Mouse (Mus musculus): ENCODE data around the gene Wdr76.
"Not testable (repeated sequence)": the region's sequence is repeated elsewhere in the genome, so short reads cannot be mapped to it uniquely, and the experiment has no call there.

Wdr76 gene

DNA sequence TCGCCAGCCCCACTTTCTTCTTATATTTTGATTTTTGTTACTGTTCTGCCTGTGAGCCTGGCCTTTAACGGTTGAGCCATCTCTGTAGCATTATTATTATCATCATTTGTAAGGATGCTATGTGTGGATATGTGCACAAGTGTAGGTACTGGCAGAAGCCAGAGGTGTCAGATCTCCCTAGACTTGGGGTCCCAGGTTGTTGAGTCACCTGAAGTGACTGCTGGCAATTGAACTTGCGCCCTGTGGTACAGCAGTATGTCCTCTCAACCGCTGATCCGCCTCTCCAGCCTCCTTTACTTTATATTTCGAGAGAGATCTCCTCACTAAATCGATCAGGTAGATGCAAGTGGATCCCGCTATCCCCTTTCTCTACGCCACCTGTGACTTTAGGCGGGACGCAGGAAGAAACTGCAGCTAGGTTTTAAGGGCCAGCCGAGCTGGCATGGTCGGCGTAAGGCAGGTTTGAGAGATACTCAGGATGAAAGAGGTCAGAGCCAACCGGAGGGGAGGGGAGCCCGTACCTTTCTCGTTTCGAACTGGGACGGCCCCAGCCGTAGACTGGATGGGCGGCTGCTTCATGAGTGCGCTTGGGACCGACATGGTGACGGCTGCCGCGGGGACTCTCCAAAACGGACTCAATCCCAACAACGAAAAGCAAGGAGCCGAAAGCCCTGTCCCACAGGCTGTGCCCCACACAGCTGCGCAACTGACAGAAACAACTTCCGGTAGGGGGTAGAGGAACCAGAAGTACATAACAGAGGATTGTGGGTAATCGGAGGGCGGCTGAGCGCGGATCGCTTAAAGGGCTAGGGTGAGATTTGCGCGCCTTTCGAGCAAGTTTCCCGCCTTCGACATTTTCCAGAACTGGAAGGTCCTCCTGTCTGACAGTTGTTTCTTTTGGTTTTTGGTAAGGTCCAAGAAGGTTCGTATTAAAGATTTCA is at the start of gene Wdr76, which contains the start of gene Mfap1a:
Gene Wdr76, plus strand, starts transcription at position 782 of the 941 bp plus-strand sequence.
Gene Mfap1a, minus strand, starts transcription at position 724 of the 941 bp plus-strand sequence.
- peak; percentile 80 to 84 for DNase-seq

DNA sequence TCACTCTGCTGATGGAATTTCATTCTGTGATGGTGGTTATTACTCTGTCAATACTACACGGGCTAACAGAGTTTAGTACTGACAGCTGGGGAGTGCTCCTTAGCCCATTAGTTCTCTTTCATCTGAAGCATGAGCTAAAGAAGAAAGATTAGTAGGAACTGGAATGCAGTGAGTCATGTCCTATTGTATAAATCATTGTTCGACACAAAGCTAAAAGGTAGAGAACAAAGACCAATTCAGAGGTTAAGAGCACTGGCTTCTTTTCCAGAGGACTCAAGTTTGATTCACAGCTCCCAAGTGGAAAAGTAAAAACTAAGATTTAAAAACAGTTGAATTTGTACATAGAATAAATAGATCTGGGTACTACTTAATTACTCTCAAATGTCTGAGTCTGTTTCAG is 46.5 kb upstream of the Wdr76 start:
- no peak for DNase-seq

DNA sequence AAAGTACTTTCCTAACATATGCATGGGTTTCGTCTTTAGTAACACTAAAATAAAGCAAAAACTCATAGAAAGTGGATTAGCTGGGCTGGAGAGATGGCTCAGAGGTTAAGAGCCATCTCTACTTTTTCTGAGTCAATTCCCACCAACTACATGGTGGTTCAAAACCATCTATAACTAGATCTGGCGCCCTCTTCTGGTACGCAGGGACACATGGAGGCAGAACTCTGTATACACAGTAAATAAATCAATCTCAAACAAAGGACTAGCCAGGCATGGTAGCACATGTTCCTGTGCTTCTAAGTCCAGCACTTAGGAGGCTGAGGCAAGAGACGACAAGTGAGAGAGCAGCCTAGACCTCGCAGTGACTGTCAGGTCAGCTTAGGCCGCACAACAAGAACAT is 37.5 kb upstream of the Wdr76 start:
- not testable (repeated sequence) for DNase-seq

DNA sequence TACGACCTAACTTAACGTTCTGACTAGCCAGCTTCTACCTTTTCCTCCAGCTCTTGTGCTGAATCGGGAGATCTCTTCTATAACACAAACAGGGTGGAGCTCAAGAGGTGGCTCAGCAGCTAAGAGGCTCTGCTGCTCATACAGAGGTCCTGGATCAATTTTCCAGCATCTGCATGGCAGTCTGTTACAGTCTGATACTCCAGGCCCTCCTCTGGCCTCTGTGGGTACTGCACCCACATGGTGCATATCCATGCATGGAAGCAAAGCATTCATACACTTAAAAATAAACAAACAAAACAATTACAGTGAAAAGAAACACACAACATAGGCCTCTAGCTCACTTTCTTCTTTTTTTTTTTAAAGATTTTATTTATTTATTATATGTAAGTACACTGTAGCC is 33.7 kb upstream of the Wdr76 start:
- DNase-seq, result not testable (repeated sequence)

DNA sequence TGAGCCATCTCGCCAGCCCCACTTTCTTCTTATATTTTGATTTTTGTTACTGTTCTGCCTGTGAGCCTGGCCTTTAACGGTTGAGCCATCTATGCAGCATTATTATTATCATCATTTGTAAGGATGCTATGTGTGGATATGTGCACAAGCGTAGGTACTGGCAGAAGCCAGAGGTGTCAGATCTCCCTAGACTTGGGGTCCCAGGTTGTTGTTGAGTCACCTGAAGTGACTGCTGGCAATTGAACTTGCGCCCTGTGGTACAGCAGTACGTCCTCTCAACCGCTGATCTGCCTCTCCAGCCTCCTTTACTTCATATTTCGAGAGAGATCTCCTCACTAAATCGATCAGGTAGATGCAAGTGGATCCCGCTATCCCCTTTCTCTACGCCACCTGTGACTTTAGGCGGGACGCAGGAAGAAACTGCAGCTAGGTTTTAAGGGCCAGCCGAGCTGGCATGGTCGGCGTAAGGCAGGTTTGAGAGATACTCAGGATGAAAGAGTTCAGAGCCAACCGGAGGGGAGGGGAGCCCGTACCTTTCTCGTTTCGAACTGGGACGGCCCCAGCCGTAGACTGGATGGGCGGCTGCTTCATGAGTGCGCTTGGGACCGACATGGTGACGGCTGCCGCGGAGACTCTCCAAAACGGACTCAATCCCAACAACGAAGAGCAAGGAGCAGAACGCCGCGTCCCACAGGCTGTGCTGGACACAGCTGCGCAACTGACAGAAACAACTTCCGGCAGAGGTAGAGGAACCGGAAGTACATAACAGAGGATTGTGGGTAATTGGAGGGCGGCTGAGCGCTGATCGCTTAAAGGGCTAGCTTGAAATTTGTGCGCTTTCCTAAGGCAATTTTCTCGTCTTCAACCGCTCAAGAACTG is 33.0 kb upstream of the Wdr76 start, which contains the start of gene Mfap1b:
Gene Mfap1b, minus strand, starts transcription at position 767 of the 879 bp plus-strand sequence.
- DNase-seq, result peak; percentile 80 to 83

DNA sequence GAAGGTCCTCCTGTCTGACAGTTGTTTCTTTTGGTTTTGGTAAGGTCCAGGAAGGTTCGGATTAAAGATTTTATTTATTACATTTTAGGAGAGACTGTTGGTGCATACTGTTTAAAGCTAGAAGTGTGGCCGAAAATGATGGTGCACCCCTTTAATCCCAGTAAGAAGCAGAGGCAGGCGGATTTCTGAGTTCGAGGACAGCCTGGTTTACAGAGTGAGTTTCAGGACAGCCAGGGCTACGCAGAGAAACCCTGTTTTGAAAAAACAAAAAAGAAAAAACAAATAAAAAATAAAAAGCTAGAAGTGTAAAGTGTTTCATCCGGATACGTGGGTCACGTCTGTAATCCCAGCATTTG is 32.4 kb upstream of the Wdr76 start:
- DNase-seq, result peak in 1 of 2 experiments; percentile 15

DNA sequence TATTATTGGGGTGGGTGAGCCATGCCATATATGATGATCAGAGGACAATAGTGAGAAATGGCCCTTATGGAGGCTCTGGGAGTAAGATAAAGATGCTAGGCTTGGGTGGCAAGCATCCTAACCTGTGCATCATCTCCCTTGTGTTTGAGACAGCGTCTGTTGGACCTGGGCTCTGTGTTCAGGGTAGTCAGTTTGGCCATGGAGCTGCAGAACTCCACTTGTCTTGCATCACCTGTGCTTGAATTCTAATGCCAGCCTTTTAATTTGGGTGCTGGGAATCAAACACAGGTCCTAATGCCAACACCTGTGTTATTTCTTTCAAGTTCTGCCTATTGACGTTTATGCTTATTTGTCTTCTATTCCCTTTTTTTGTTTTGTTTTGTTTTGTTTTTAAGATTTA is 31.2 kb upstream of the Wdr76 start:
- DNase-seq, result not testable (repeated sequence)

DNA sequence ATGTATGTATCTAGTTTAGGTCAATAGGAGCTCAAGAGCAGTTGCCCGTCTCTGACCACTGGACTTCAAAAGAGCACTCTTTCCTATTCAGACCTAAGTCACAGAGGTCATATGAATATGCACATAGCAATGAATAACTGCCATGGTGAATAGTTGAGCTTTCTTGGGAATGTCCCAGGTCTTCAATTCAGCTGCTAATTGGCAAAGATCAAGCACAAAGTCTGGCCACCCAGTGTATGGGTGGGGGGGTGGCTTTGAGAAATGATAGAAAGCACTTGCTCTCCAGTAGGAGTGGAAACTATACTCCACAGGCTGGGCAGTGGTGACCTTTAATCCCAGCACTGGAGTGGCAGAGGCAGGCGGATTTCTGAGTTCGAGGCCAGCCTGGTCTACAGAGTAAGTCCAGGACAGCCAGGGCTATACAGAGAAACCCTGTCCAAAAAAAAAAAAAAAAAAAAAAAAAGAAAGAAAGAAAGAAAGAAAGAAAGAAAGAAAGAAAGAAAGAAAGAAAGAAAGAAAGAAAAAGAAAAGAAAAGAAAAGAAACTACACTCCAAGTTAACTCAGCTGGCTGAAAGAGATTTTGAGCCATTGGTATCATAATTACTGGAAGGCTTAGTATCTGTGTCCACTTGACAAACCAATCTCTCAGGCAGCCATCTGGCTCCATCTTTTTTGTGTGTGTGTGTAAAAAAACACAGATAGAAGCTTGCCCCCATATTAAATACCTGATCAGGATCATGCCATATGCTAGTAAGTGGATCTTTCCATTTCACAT is 28.8 kb upstream of the Wdr76 start:
- DNase-seq, result no peak

DNA sequence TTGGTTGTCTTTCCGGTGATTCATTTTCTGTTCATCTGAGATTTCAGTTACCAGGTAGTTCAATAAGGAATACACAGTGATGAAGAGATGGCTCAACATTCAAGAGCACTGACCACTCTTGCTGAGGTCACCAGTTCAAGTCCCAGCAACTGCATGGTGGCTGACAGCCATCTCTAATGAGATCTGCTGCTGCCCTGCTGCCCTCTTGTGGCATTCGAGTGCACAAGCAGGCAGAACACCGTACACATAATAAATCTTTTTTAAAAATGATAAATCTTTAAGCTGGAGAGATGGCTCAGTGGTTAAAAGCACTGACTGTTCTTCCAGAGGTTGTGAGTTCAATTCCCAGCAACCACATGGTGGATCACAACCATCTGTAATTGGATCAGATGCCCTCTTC is 26.0 kb upstream of the Wdr76 start:
- no peak for DNase-seq

DNA sequence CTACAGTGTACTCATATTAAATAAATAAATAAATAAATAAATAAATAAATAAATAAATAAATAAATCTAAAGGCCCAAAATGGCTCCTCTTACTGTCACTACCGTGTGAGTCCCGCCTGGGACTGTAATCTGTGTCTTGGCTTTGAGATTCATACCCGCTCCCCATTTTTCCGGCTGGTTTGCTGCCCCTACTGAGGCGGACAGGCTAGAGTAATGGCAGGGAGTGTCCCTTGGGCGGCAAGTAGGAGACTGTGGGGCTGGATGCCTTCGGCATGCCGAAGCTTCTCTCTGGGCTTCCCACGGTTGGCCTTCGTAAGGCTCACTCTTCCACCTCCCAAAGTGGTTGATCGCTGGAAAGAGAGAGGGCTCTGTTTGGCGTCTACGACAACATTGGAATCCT is 25.6 kb upstream of the Wdr76 start:
- DNase-seq, result not testable (repeated sequence)

DNA sequence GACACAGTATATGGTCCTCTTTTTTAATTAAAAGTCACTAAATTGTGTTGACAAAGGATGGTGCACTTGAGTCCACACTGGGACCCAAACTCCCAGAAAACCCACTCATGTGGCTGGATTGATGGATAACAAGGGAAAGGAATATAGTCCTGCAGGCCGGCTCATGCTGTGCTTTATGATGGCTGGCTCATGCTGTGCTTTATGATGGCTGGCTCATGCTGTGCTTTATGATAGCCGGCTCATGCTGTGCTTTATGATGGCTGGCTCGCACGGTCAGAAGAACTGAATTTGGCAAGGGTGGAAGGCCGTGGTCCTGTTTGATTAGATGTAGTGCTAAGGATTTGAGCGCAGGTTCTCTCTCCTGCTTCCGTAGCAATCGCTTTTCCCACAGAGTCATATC is 22.9 kb upstream of the Wdr76 start:
- no peak for DNase-seq

DNA sequence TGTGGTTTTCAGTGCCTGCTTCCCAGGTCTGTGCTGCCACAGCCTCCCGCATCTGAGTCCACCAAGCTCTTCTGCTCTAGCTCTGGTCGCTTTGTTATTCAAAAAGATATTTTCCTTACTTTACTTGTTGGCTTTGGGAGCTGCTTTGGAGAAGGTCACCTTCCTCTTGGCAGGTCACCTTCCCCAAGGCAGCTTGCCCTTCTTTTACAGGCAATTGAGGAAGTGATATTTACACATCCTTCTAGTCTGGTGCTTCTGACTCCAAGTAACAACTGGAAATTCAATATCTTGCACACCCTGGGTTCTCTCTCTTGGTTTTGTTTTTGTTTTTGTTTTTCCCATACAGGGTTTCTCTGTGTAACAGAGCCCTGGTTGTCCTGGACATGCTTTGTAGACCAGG is 22.1 kb upstream of the Wdr76 start:
- DNase-seq, result not testable (repeated sequence)

DNA sequence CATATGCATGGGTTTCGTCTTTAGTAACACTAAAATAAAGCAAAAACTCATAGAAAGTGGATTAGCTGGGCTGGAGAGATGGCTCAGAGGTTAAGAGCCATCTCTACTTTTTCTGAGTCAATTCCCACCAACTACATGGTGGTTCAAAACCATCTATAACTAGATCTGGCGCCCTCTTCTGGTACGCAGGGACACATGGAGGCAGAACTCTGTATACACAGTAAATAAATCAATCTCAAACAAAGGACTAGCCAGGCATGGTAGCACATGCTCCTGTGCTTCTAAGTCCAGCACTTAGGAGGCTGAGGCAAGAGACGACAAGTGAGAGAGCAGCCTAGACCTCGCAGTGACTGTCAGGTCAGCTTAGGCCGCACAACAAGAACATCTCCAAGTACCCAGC is 5.0 kb upstream of the Wdr76 start:
- not testable (repeated sequence) for DNase-seq

DNA sequence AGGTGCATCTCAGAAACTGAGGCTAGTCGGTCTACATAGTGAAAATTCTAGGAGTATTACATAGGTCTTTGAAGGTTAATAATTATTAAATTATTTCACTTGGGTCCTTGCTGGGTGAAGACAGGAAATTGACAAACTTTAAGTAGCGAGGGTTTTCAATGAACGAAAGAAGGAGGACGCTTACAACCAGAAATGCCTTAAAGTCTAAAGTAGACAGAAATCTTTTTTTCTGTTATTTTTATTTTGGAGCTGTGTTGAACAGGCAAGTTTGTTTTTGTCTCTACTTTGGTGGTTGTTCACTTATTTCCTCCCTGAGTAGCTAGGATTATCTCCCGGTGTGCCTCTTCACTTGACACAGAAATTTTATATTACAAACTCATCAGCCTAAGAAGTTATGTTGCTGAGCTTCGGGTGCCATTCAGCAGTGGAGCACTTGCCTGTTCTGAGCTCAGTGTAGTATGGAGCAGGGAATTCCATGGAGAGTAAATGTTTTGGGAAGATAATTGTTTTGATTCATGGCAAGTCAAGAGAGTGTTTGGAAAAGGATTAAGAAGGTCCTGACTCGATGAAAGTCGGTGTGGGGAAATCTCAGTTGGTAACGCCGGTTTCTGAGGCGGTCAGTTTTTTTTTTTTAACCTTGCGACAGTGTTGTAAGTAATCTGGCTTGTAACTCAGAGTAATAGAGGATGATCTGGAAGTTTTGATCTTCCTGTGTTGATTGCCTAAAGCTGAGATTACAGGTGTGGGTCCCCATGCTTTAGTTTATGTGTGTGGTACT is 839 bp downstream of the Wdr76 start:
- DNase-seq, result no peak

DNA sequence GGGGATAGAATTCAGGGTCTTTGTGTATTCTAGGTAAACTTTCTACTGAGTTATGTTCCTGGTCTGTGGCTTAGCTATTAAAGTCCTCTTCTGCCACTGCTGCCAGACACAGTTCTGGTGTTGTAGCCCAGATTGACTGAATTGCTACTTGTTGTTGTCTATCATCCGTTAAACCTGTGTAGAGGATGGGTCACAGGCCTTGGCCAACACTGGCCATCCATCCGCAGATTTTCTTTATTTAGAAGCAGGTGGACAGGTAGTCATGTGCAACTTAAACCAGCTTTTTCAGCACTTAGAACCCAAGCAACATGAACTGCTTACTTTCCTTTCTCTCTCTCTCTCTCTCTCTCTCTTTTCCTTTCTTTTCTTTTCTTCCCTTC is 1.4 kb downstream of the Wdr76 start:
- no peak for DNase-seq

DNA sequence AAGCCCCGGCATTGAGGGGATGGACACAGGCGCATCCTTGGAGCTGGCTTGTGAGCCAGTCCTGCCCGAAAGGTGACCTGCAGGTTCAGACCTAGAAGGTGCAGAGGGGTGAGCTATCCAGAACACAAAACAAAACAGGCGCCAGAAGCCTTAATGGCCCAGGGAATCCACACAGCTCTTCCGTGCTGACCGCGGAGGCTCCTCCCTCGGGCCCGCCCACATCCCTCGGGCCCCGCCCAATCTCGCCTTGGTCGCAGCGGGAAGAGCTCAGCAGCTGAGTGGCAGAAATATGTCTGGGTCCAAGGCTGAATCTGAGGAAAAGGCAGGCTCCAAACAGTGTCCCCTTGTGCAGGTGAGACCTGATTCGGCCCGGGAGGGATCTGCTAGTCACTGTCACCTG is 3.1 kb downstream of the Wdr76 start:
- peak in 1 of 2 experiments; percentile 13 for DNase-seq

DNA sequence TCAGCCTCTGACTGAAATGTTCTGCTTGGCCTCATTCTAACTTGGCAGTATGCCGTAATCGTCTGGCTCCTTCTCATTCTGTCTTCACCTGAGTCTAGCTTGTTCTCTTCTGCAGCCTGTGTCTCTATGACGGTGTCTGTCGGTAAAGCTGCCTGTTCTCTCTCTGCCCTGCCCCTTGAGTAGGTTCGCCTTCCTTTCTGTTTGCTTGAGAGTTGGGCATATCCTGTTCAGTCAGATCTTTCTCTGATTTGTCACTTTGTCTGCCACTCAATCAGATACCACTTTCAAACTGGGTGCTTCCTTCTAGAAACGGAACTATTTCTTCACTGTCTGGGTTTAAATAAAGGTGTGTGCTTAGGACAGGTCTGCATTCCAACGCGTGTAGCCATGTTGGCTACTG is 4.9 kb downstream of the Wdr76 start:
- no peak for DNase-seq

DNA sequence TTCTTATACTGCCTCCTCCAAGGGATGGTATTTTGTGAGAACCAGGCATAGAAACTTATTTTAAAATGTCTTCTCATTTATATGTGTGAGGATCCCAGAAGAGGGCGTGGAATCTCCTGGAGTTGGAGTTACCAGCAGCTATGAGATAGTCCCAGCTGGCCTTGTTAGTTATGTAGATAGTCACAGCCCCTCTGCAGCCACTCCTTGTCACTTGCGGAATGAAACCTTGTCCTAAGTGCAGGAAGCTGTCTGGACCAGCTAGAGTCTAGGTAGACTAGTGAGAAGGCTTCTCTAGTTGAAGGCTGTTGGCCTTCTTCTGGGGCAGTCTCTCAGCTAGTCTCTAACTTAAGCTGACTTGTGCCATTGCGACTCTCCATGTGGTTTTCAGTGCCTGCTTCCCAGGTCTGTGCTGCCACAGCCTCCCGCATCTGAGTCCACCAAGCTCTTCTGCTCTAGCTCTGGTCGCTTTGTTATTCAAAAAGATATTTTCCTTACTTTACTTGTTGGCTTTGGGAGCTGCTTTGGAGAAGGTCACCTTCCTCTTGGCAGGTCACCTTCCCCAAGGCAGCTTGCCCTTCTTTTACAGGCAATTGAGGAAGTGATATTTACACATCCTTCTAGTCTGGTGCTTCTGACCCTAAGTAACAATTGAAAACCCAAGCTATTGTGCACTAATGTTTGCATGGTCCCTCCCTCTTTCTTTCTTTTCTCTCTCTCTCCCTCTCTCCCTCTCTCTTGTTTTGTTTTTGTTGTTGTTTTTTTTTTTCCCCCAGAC is 6.7 kb downstream of the Wdr76 start:
- not testable (repeated sequence) for DNase-seq

DNA sequence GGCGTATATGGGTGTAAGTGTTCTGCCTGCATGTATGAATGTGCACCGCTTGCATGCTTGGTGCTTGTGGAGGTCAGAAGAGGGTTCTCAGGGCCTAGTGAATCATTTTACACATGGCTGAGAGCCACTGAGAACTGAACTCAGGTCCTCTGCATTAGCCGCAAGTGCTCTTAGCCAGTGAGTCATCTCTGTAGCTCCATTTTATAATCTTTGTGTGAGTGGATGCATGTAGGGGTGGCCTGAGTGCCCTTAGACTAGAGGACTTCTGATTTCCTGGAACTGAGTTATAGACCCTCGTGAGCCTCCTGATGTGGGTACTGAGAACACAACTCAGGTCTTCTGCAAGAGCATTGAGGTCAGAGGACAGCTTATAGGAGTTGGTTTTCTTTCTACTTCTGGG is 7.7 kb downstream of the Wdr76 start:
- no peak for DNase-seq

DNA sequence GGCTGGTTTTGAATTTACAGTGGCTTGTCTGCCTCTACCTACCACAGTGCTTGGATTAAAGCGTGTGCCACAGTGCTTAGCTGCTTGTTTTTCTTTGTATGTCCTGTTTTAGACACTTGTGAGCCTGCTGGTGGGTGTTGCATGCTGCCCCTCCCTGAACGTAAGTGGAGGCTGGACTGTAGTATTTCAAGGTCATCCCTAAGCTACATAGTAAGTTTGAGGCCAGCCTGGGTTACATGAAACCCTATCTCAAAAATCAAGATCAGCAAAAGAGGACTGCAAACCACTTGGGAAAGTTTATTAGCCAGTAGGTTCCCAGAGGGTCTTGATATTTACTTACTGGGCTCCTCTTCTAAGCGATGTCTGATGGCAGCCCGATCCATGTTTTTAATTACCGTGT is 11.6 kb downstream of the Wdr76 start:
- DNase-seq, result no peak

DNA sequence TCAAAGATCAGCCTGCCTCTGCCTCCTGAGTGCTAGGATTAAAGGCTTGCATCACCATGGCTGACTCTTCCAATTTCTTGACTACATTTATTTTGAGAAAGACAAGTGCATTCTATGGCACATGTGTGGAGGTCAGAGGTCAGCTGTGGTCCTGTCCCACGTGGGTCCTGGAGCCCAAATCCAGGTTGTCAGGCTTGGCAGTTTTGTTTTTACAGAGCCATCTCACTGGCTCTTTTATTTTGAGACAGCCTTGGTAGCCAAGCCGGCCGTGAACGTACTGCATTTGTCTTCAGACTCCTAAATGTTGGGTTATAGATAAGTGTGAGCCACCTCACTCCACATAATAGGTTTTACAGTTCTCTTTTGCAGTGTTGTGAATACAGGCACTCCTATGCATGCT is 12.2 kb downstream of the Wdr76 start:
- not testable (repeated sequence) for DNase-seq

Measured in cerebellum, postnatal 36 days (tissue).